Mouse (Mus musculus) myocyte (in vitro differentiated cells): ENCODE measurements around the gene Cerk.

ENCODE experiments used
- CEBPB ChIP-seq: IDR thresholded peaks from 2 replicates; pipeline ENCODE4 v1.6.1; 2011; ENCODE audit warnings: mild to moderate bottlenecking, moderate library complexity; ENCODE audit not compliant: poor library complexity, insufficient read depth, severe bottlenecking
- MYOG ChIP-seq, 3 experiments: IDR thresholded peaks; one replicate each; pipeline ENCODE4 v1.6.1; 2011; ENCODE audit warnings: control low read depth in 2 of 3, low read depth in 2 of 3, mild to moderate bottlenecking in 2 of 3; ENCODE audit not compliant: insufficient read length in 2 of 3, control insufficient read depth in 1 of 3, insufficient read depth in 1 of 3
- POLR2AphosphoS2 ChIP-seq: IDR thresholded peaks from one replicate; pipeline ENCODE4 v1.6.1; 2011; ENCODE audit warnings: low read depth, control low read depth; ENCODE audit not compliant: insufficient read length

GRCm38 (mm10) chr15:86220715-86221114 lies 34.8 kb upstream of the Cerk start:
- TF ChIP-seq POLR2AphosphoS2 (no peak), CEBPB (no peak), MYOG (IDR thresholded peaks at IDR 0.05; ENCODE audit: control insufficient read depth in 1 of 3, insufficient read depth in 1 of 3, insufficient read length in 2 of 3, low read depth in 2 of 3) (peak in 2 of 3 experiments; percentile 33 to 68)
